Mouse (Mus musculus): ENCODE measurements around the gene Cryaa.

DNA sequence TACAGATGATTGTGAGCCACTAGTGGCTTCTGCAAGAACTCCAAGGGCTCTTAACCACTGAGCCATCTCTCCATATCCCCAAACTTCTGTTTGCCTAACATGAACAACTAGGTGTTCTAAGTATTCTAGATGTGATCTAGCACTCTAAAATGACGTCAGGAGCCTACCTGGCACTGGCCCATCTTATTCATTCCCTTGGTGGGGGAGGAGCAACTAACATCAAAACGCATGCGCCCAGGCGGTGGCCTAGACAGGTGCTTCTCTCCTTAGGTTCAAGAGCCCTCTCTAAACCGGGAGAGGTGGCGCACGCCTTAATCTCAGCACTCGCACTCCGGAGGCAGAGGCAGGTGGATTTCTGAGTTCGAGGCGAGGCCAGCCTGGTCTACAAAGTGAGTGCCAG lies 41.8 kb upstream of the Cryaa start:
- TF ChIP-seq CTCF (IDR thresholded peaks at IDR 0.05; ENCODE audit: insufficient read depth, low read depth, low read length) (no peak), POLR2A (IDR thresholded peaks at IDR 0.05; ENCODE audit: insufficient read depth, low read depth, low read length) (no peak)

Data from olfactory bulb, adult 2 months (tissue).